Mouse (Mus musculus): ENCODE results near the gene Card9. TPM values are rescaled to one million over a fixed set of nuclear protein-coding genes. Genes with fewer than 3 reads are reported as not detected.

Gene Card9
- polyA plus RNA-seq, 1 experiment from 2014 or later = 0.62 TPM

DNA sequence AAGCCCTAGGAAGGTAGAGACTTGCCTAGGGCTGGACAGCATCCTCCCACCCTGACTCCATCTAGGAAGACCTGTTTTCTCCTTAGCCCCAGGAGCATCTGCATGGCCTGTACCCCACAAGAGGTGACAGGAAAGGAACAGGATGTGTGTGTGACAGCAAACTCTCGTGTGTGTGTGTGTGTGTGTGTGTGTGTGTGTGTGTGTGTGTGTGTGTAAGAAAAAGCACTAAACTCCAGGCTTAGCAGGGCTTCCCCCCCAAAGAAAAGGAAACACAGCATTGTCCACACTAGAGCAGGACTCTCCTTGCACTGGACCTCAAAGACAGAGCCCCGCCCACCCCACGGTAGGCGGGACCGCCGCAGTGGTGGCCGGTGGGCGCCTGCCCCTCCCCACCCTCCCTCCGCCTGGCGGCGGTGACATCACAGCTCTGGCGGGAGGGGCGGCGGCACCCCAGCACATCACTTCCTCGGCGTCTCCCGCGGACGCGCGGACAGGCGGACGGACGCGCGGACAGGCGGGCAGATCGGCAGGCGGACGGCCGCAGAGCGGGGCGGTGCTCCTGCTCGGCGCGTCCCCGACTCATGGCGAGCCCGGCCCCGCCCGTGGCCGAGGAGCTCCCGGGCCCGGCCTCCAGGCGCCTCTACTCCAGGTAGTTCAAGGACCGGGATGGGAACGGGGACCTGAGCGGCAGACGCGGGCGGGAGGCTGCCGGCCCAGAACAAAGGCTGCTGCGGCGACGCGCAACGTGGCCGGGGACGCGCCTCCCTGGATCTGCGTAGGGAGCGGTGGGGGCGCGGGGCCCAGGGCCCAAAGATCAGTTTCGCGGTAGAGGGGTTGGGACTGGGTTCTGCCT, 45.4 kb downstream of the Card9 start, which contains the start of gene Gpsm1:
Gpsm1 (plus strand) TSS at position 444 of the 853 bp plus-strand sequence.
- Histone ChIP-seq H3K36me3 (no peaks in the 10 kb centered on the region), H3K4me1 (peaks cover 69% of the 10 kb centered on the region), H3K9ac (peak within 1 kb of the TSS; percentile 98), H3K9me3 (no peaks in the 10 kb centered on the region), H3K4me3 (peak within 1 kb of the TSS; percentile 93), H3K4me2 (peak within 1 kb of the TSS; percentile 89), H3K27me3 (replicated peaks) (no peaks in the 10 kb centered on the region), H3K27ac (replicated peaks) (peak within 1 kb of the TSS; percentile 96)
- under 1% methylated on average over 52 of the region's 66 CpGs for WGBS
- ATAC-seq (ENCODE audit: extremely low read depth, insufficient number of reproducible peaks, low FRiP score, low TSS enrichment) = peak; percentile 65

DNA sequence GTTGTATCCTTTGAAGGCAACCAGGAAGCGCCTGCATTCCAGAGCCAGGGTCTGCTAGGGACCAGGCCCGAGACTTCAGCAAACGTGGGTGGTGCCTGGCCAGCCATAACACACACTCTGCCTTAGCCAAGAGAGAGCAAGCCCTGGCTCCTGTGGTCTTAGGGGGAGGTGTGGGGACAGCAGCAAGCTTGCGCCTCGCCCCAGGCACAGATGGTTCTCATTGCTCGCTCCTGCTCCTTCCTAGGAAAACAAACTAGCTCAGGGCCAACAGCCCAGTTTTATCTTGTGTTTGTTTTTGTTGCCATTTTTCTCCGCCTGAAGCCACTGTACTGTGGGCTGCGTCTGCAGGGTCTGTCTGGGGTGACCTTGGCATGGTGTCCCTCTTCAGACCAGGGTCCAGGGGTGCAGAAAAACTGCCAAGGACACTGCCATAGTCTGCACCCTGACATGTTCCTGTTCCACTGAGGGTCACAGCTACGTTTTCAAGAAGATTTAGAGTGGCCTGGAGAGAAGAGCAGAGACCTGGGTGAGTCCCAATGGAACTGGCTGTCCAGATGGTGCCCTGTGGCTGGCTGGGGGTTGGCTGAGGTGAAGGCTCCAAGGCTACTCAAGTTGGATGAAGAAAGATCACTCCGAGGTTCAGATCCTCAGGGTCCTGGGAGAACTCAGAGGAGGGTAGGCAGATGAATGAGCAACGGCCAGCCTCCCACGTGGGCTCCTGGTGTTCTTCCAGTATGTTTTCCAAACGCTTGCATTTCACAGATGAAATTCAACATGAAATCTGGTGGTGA, 46.2 kb downstream of the Card9 start:
- Histone ChIP-seq H3K4me2 (peak overlapping the region; percentile 89), H3K4me3 (peak overlapping the region; percentile 93), H3K36me3 (no peaks in the 10 kb centered on the region), H3K27me3 (replicated peaks) (no peaks in the 10 kb centered on the region), H3K9me3 (no peaks in the 10 kb centered on the region), H3K9ac (peak overlapping the region; percentile 98), H3K27ac (replicated peaks) (peak overlapping the region; percentile 96), H3K4me1 (peaks cover 70% of the 10 kb centered on the region)
- 40% methylated on average over 13 of the region's 13 CpGs for WGBS
- no peak for ATAC-seq (ENCODE audit: extremely low read depth, insufficient number of reproducible peaks, low FRiP score, low TSS enrichment)

DNA sequence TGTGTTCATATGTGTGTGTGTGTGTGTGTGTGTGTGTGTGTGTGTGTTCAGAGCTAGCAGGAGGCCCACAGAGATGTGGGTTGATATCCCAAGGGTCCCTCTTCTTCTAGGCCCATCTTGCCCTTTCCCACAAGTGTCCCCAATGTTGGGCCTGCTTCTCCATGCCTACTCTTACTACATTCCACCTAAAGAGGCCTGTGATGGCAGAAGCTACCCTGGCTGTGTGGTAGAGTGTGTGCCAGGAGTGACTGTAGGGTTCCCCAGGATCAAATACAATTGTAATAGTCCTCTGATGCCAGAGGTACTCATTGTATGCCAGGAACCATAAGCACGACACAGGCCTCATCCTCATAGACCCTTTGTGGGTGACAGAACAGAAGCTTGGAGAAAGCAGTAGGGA, 47.3 kb downstream of the Card9 start:
- Histone ChIP-seq H3K9me3 (no peaks in the 10 kb centered on the region), H3K4me3 (no peak overlapping the region), H3K27ac (replicated peaks) (peak overlapping the region; percentile 96), H3K4me2 (no peak overlapping the region), H3K4me1 (peaks cover 68% of the 10 kb centered on the region), H3K27me3 (replicated peaks) (no peaks in the 10 kb centered on the region), H3K36me3 (no peaks in the 10 kb centered on the region), H3K9ac (no peak overlapping the region)
- 84% methylated on average over 1 of the region's 1 CpGs for WGBS
- no peak for ATAC-seq (ENCODE audit: extremely low read depth, insufficient number of reproducible peaks, low FRiP score, low TSS enrichment)

DNA sequence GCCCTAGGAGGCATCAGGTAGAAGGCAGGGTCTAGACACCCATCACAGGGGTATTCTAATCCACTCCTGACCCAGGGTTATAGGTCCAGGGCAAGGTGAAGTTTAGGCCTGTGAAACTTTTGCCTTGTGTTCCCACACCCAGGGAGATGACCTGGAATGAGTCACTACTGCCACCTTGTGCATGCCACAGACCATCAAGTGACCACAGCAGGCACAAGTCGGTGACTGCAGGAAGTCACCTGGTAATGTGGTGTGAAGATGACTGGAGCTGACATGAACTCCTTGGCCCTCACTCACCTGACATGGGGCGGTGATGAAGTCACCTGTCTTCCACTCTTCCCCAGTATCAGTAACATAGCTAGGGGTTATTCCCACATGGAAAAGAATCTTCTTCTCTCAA, 47.9 kb downstream of the Card9 start:
- WGBS = 40% methylated on average over 2 of the region's 2 CpGs
- Histone ChIP-seq H3K9me3 (no peaks in the 10 kb centered on the region), H3K36me3 (no peaks in the 10 kb centered on the region), H3K9ac (no peak overlapping the region), H3K4me1 (peaks cover 62% of the 10 kb centered on the region), H3K4me2 (no peak overlapping the region), H3K27me3 (replicated peaks) (no peaks in the 10 kb centered on the region), H3K4me3 (no peak overlapping the region), H3K27ac (replicated peaks) (no peak overlapping the region)
- no peak for ATAC-seq (ENCODE audit: extremely low read depth, insufficient number of reproducible peaks, low FRiP score, low TSS enrichment)

DNA sequence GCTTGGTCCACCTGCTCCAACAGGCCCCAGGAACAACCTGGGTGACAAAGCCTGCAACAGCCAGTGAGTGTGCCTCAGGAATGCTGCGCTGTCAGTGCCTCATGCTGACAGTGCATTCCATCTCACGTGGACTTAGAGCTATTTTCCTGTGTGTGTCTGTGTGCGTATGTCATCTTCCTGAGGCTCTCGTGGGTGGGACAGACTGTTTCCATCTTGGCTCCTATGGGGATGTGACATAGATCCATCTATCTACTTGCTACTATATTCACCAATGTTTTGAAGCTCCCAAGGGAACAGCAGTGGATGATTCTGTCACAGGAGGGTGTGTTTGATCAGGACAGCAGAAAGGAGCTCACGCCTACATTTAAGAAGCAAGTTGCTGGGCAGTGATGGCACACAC, 48.8 kb downstream of the Card9 start:
- Histone ChIP-seq H3K9me3 (no peaks in the 10 kb centered on the region), H3K36me3 (no peaks in the 10 kb centered on the region), H3K4me1 (peaks cover 54% of the 10 kb centered on the region), H3K27me3 (replicated peaks) (no peaks in the 10 kb centered on the region), H3K4me2 (no peak overlapping the region), H3K4me3 (no peak overlapping the region), H3K9ac (no peak overlapping the region), H3K27ac (replicated peaks) (no peak overlapping the region)
- ATAC-seq (ENCODE audit: extremely low read depth, insufficient number of reproducible peaks, low FRiP score, low TSS enrichment) = no peak
- 46% methylated on average over 5 of the region's 5 CpGs for WGBS

DNA sequence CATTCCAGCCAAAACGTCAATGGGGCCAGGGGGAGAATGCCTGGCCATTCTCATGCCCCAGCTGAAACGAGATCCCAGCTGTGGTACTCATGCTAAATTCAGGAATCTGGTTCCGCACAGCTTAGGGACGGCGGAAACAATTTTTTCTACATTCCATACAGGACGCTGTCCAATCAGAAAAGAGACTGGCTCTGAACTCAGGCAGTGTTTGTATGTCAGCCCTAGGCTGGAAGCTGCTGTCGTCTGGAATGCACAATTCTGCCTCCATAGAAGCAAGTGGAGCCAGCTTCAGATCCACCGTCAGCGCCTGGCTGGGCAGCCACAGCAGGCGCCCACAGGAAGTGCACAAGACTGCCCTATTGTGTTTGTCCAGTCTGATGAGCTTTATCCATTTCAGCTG, 51.0 kb downstream of the Card9 start:
- peak overlapping the region; percentile 37; the same call in 1 of the 2 replicates for H3K9ac ChIP-seq
- ATAC-seq (ENCODE audit: extremely low read depth, insufficient number of reproducible peaks, low FRiP score, low TSS enrichment) = no peak

DNA sequence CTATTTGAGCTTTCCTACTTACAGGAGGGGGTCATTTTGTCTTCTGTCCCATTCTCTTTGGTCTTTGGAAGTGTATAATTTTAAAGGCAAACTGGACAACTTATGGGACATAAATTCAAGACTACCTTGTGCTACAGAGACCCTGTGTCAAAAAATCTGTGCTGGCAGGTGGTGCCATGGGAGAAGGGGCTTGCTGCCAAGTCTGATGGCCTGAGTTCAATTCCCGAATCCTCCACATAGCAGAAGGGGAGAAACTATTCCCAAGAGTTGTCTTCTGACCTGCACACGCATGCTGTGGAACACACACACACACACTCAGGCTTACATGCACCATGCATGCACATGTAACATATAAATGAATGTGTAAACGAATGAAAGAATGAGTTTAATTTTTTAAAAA, 54.0 kb downstream of the Card9 start:
- no peak overlapping the region for H3K27ac ChIP-seq (replicated peaks)
- H3K9ac ChIP-seq = no peak overlapping the region
- H3K4me1 ChIP-seq = peaks cover 20% of the 10 kb centered on the region
- no peak for ATAC-seq (ENCODE audit: extremely low read depth, insufficient number of reproducible peaks, low FRiP score, low TSS enrichment)
- WGBS = 79% methylated on average over 3 of the region's 3 CpGs
- H3K4me2 ChIP-seq = no peak overlapping the region
- H3K9me3 ChIP-seq = no peaks in the 10 kb centered on the region
- no peak overlapping the region for H3K4me3 ChIP-seq
- no peaks in the 10 kb centered on the region for H3K36me3 ChIP-seq
- no peaks in the 10 kb centered on the region for H3K27me3 ChIP-seq (replicated peaks)

More for the DNA sequence above, 51.0 kb downstream of the Card9 start:
- Histone ChIP-seq H3K4me1 (peaks cover 38% of the 10 kb centered on the region), H3K4me3 (no peak overlapping the region), H3K27me3 (replicated peaks) (no peaks in the 10 kb centered on the region), H3K4me2 (peak overlapping the region; percentile 44), H3K36me3 (no peaks in the 10 kb centered on the region), H3K27ac (replicated peaks) (peak overlapping the region; percentile 87), H3K9me3 (no peaks in the 10 kb centered on the region)
- 14% methylated on average over 10 of the region's 10 CpGs for WGBS

DNA sequence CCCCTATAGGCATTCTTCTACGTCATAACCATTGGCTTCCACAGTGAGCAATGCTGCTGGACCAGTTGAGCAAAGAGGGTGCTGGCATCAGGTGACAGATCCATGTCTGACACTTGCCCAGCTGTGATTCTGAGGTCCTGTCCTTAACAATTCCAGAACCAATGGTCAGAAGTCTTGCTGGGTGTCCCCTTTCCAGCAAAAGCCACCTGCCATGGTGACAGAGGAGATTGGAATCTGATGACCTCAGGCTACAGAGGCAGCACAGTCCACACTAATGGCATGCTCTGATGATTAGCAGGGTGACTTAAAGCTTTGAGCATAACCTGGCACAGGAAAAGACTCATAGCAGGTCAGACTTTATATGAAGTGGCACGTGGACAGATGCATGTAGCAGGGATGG, 55.2 kb downstream of the Card9 start:
- Histone ChIP-seq H3K27me3 (replicated peaks) (no peaks in the 10 kb centered on the region), H3K4me3 (no peak overlapping the region), H3K4me2 (no peak overlapping the region), H3K27ac (replicated peaks) (no peak overlapping the region), H3K9ac (no peak overlapping the region), H3K9me3 (no peaks in the 10 kb centered on the region), H3K36me3 (no peaks in the 10 kb centered on the region), H3K4me1 (peaks cover 18% of the 10 kb centered on the region)
- 68% methylated on average over 2 of the region's 2 CpGs for WGBS
- ATAC-seq (ENCODE audit: extremely low read depth, insufficient number of reproducible peaks, low FRiP score, low TSS enrichment) = no peak

DNA sequence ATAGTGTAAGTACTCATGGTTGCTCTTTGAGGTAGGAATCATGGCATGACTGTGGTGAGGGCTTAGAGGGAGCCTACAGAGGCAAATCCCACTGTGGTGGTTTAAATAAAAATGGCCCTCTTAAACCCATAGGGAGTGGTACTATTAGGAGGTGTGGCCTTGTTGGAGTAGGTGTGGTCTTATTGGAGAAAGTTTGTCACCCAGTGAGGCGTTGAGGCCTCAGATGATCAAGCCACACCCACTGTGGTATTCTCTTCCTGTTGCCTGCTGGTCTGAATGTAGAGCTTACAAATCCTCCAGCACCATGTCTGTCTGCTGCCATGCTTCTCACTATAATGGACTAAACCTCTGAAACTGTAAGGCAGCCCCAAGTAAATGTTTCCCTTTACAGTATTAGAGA, 56.0 kb downstream of the Card9 start:
- 50% methylated on average over 1 of the region's 1 CpGs for WGBS
- Histone ChIP-seq H3K4me2 (no peak overlapping the region), H3K4me3 (no peak overlapping the region)

More for the DNA sequence above, 56.0 kb downstream of the Card9 start:
- no peak overlapping the region for H3K27ac ChIP-seq (replicated peaks)
- H3K36me3 ChIP-seq = no peaks in the 10 kb centered on the region
- 0 out of 2 replicates have a peak, but pooled peaks cover under 1% of the 10 kb centered on the region for H3K27me3 ChIP-seq (replicated peaks)
- ATAC-seq (ENCODE audit: extremely low read depth, insufficient number of reproducible peaks, low FRiP score, low TSS enrichment) = no peak
- no peaks in the 10 kb centered on the region for H3K9me3 ChIP-seq
- H3K4me1 ChIP-seq = peaks cover 18% of the 10 kb centered on the region
- no peak overlapping the region for H3K9ac ChIP-seq

Measured in heart, embryonic 13.5 days (tissue).